Mouse (Mus musculus) midbrain, embryonic 10.5 days (tissue): ENCODE results near the gene Top2b. TPM values are rescaled to one million over a fixed set of nuclear protein-coding genes. Genes with fewer than 3 reads are reported as not detected.

Experiments used
- DNase-seq: peaks from one replicate; pipeline ENCODE4 v3.0.0-alpha.2; 2017; ENCODE audit warnings: low spot score
- H3K27ac ChIP-seq: fragments of 300-500 bp; sonication (generic); replicated peaks from 2 replicates; pipeline ENCODE4 v1.5.1; 2016; ENCODE audit warnings: mild to moderate bottlenecking
- H3K27me3 ChIP-seq: fragments of 300-500 bp; sonication (generic); 2 replicates; pipeline ENCODE4 v1.6.1; 2016; ENCODE audit warnings: low read depth, mild to moderate bottlenecking; ENCODE audit not compliant: poor library complexity, severe bottlenecking
- H3K36me3 ChIP-seq: fragments of 300-500 bp; sonication (generic); 2 replicates; pipeline ENCODE4 v1.6.1; 2016; ENCODE audit warnings: mild to moderate bottlenecking, moderate library complexity
- H3K4me1 ChIP-seq: fragments of 300-500 bp; sonication (generic); 2 replicates; pipeline ENCODE4 v1.6.1; 2016
- H3K4me3 ChIP-seq: fragments of 300-500 bp; sonication (generic); 2 replicates; pipeline ENCODE4 v1.5.1; 2016; ENCODE audit warnings: mild to moderate bottlenecking, moderate library complexity
- H3K9me3 ChIP-seq: fragments of 300-500 bp; sonication (generic); replicated peaks from 2 replicates; pipeline ENCODE4 v1.6.1; 2016; ENCODE audit warnings: mild to moderate bottlenecking
- WGBS: fragments of 180-500 bp; shearing (Covaris S2); methylation state at CpG from one replicate; pipeline ENCODE4 v1.1.7; 2016; 5-methylcytosine and 5-hydroxymethylcytosine counted together
- polyA plus RNA-seq: library from polyadenylated mRNA; unstranded; fragments of >200 nt; fragmentation: Nextera tagmentation; extraction: Ambion mirVana; gene quantifications from 2 replicates; pipeline ENCODE4 v1.2.1, GENCODE M21; 2016

The Top2b gene
- 64.5 and 83.2 TPM in 2 replicates for polyA plus RNA-seq

GRCm38 (mm10) chr14:16364878-16365337, at the start of gene Top2b:
Gene Top2b, plus strand, starts transcription at chr14:16365179.
- peak within 1 kb of the TSS; percentile 99 for H3K27ac ChIP-seq
- DNase-seq = peak; percentile 98
- peaks cover 25% of the 10 kb centered on the region for H3K4me1 ChIP-seq
- no peaks in the 10 kb centered on the region for H3K9me3 ChIP-seq
- H3K36me3 ChIP-seq = peaks cover 6% of the 10 kb centered on the region; the same call in 1 of the 2 replicates
- no peaks in the 10 kb centered on the region for H3K27me3 ChIP-seq
- WGBS = under 1% methylated on average over 30 of the region's 32 CpGs
- H3K4me3 ChIP-seq = peak within 1 kb of the TSS; percentile 93

DNA sequence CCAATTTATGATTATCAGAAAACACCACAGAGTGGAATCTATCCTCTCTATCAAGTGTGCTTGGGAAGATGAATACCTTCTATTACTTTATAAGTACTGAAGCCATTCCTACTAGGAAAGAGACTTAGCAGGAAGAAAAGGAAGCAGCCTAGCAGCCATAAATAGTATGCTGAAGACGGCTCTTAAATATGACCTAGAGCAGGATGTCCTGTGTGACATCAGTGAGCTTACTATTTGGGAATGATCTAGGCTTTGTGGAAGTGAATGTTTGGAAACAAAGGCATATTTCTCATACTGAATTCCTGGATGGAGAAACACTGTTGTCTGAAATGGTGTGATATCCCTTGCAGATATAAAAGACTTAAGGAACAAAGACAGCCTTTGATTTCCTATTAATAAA, 48.3 kb upstream of the Top2b start:
- no peaks in the 10 kb centered on the region for H3K36me3 ChIP-seq
- no peaks in the 10 kb centered on the region for H3K27me3 ChIP-seq
- no peak overlapping the region for H3K27ac ChIP-seq
- no peaks in the 10 kb centered on the region for H3K4me1 ChIP-seq
- H3K9me3 ChIP-seq = no peaks in the 10 kb centered on the region
- DNase-seq = no peak
- WGBS = 94% methylated on average over 1 of the region's 1 CpGs
- H3K4me3 ChIP-seq = no peak overlapping the region

DNA sequence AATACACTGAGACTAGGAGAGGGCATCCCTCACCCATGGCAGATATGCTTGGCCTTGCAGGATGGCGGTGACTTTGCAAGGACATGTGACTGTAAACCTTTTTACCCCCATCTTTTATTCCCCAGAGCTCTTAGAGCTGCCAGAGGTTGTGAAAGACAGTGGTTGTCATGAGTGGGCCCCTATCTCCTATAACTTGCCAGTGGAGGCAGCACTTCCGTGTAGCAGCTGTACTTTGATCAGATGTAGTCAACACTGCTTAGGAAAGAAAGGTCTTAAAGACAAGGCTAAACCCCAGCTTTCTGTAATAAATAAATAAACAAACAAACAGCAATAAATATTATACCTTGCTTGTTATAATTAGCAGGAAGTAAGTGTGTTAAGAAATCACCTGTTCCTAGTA, 45.2 kb upstream of the Top2b start:
- DNase-seq = no peak
- H3K27ac ChIP-seq = no peak overlapping the region
- no peaks in the 10 kb centered on the region for H3K4me1 ChIP-seq
- no peaks in the 10 kb centered on the region for H3K36me3 ChIP-seq
- H3K4me3 ChIP-seq = no peak overlapping the region
- no peaks in the 10 kb centered on the region for H3K27me3 ChIP-seq
- H3K9me3 ChIP-seq = no peaks in the 10 kb centered on the region
- WGBS = 85% methylated on average over 2 of the region's 2 CpGs

- 85% methylated on average over 4 of the region's 4 CpGs for WGBS
- H3K27ac ChIP-seq = no peak overlapping the region
- H3K4me3 ChIP-seq = no peak overlapping the region
- H3K4me1 ChIP-seq = peaks cover 12% of the 10 kb centered on the region
- no peaks in the 10 kb centered on the region for H3K36me3 ChIP-seq
- H3K9me3 ChIP-seq = no peaks in the 10 kb centered on the region
- no peaks in the 10 kb centered on the region for H3K27me3 ChIP-seq
- no peak for DNase-seq
Measured at GRCm38 (mm10) chr14:16324394-16324793, 40.6 kb upstream of the Top2b start.

- WGBS = 42% methylated on average over 1 of the region's 1 CpGs
Measured at GRCm38 (mm10) chr14:16325208-16325607, 39.8 kb upstream of the Top2b start.

GRCm38 (mm10) chr14:16328531-16328930, 36.4 kb upstream of the Top2b start:
- peaks cover 17% of the 10 kb centered on the region for H3K4me1 ChIP-seq
- H3K4me3 ChIP-seq = no peak overlapping the region
- peak; percentile 50 for DNase-seq
- no peaks in the 10 kb centered on the region for H3K9me3 ChIP-seq
- no peaks in the 10 kb centered on the region for H3K27me3 ChIP-seq
- WGBS = 8% methylated on average over 2 of the region's 2 CpGs
- H3K36me3 ChIP-seq = no peaks in the 10 kb centered on the region
- peak overlapping the region; percentile 76 for H3K27ac ChIP-seq

More at GRCm38 (mm10) chr14:16325208-16325607, 39.8 kb upstream of the Top2b start:
- Histone ChIP-seq H3K36me3 (no peaks in the 10 kb centered on the region), H3K4me3 (no peak overlapping the region), H3K27me3 (no peaks in the 10 kb centered on the region), H3K4me1 (peaks cover 13% of the 10 kb centered on the region), H3K9me3 (no peaks in the 10 kb centered on the region), H3K27ac (no peak overlapping the region)
- no peak for DNase-seq

DNA sequence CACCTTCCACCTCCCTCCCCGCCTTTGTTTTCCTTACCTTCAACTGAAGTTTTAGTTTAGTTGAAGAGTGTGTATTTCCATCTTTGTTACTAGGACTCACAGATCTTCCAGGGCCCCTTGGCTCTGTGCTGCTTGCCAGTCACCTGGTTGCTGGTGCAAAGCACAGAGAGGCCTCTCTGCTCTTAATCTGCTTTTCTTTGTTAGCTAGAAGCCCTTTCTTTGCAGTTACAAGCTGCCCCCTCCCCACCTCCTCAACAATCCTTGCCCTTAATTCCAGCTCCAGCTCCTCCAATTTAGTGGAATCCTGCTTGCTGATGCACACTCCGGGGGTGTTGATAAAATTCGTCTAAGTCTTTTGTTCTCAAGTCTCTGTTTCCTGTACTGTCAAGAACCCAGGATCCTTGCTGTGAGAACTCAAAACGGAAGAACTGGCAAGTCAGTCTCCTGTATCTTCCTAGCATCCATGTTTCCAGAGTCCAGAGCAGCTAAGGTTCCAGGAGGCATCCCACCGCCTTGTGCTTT, 36.0 kb upstream of the Top2b start:
- peaks cover 17% of the 10 kb centered on the region for H3K4me1 ChIP-seq
- no peaks in the 10 kb centered on the region for H3K27me3 ChIP-seq
- no peak overlapping the region for H3K4me3 ChIP-seq
- H3K36me3 ChIP-seq = no peaks in the 10 kb centered on the region
- WGBS = 13% methylated on average over 5 of the region's 5 CpGs
- DNase-seq = peak; percentile 30
- no peaks in the 10 kb centered on the region for H3K9me3 ChIP-seq
- peak overlapping the region; percentile 76 for H3K27ac ChIP-seq

GRCm38 (mm10) chr14:16329756-16330155, 35.2 kb upstream of the Top2b start:
- DNase-seq = no peak
- Histone ChIP-seq H3K27me3 (no peaks in the 10 kb centered on the region), H3K4me1 (peaks cover 17% of the 10 kb centered on the region), H3K36me3 (no peaks in the 10 kb centered on the region), H3K27ac (no peak overlapping the region), H3K4me3 (no peak overlapping the region), H3K9me3 (no peaks in the 10 kb centered on the region)
- 79% methylated on average over 3 of the region's 3 CpGs for WGBS

DNA sequence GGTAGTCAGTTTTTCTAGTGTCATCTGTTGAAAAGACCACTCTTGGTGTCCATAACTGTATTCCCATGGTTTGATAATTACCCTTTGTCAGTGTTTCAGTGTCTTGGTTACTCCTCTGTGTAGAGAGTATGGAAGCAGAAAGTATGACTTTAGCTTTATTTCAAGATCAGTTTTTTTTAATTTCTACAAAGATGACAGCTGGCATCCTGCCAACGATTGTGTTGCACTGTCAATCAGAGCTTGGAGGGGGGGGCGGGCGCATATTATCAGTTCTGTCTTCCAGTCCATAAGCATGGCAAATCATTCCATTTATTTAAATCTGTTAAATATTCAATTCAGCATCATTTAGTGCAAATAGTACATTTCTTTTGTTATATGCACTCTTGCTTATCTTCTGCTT, 30.7 kb upstream of the Top2b start:
- H3K4me1 ChIP-seq = peaks cover 7% of the 10 kb centered on the region
- no peak for DNase-seq
- H3K27me3 ChIP-seq = no peaks in the 10 kb centered on the region
- no peaks in the 10 kb centered on the region for H3K9me3 ChIP-seq
- H3K27ac ChIP-seq = no peak overlapping the region
- 99% methylated on average over 3 of the region's 3 CpGs for WGBS
- H3K4me3 ChIP-seq = no peak overlapping the region
- no peaks in the 10 kb centered on the region for H3K36me3 ChIP-seq

DNA sequence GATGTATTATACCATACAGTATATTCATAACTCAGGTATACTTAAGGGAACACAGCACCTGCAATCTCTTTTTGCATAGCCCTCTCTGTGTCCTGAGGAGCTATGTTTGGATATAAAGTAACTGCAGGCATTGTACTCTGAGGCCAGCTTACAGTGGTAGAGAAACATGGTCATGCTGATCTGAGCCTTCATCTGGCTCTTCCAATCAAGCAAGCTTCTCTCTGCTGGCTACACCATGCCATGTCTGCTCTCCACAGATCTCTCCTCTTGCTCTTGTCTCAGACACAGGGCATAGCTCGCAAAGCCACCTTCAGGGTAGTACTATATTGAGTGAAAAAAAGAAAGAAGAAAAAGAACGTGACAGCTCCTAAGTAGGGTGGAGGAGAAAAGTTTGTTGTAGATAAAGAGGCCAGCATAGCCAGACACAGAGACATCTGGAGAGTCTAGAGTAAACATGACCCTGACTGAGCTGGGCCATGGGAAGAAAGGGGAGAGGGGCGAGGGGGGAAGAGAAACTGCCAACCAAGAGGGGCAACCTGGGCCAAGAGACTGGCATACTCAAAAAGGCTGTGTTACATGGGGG, 29.1 kb upstream of the Top2b start:
- Histone ChIP-seq H3K27me3 (no peaks in the 10 kb centered on the region), H3K4me1 (peaks cover 4% of the 10 kb centered on the region; the same call in 1 of the 2 replicates), H3K27ac (no peak overlapping the region), H3K9me3 (no peaks in the 10 kb centered on the region), H3K36me3 (no peaks in the 10 kb centered on the region), H3K4me3 (no peak overlapping the region)
- 71% methylated on average over 3 of the region's 3 CpGs for WGBS
- no peak for DNase-seq

DNA sequence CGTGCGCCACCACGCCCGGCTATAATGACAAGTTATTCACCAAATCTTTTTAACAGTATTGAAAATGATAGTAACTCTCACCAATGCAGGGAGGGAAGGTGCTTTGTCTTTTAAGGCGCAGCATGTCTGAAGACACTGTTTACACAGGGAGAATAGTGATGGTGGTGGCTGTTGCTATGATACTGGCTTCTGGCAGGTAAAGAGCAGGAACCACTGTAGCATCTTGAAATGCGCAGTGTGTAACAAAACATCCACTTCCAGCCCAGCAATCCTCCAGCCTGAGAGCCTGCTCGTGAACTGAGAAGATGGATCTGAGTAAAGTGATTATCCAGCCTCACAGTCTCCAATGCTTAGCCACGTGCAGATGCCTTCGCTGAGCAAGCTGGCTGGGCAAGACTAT, 17.5 kb upstream of the Top2b start:
- H3K4me3 ChIP-seq = no peak overlapping the region
- H3K36me3 ChIP-seq = no peaks in the 10 kb centered on the region
- no peaks in the 10 kb centered on the region for H3K4me1 ChIP-seq
- DNase-seq = no peak
- H3K27me3 ChIP-seq = no peaks in the 10 kb centered on the region
- H3K27ac ChIP-seq = no peak overlapping the region
- 75% methylated on average over 9 of the region's 9 CpGs for WGBS
- H3K9me3 ChIP-seq = no peaks in the 10 kb centered on the region

- Histone ChIP-seq H3K4me3 (no peak overlapping the region), H3K27ac (no peak overlapping the region), H3K9me3 (no peaks in the 10 kb centered on the region), H3K36me3 (no peaks in the 10 kb centered on the region), H3K4me1 (peaks cover 8% of the 10 kb centered on the region), H3K27me3 (no peaks in the 10 kb centered on the region)
- no peak for DNase-seq
- WGBS = 79% methylated on average over 1 of the region's 1 CpGs
Measured at GRCm38 (mm10) chr14:16359704-16360103, 5.3 kb upstream of the Top2b start.

- under 1% methylated on average over 25 of the region's 32 CpGs for whole genome bisulfite sequencing
- Histone ChIP-seq H3K4me1 (peaks cover 25% of the 10 kb centered on the region), H3K36me3 (0 out of 2 replicates have a peak, but pooled peaks cover 2% of the 10 kb centered on the region), H3K9me3 (no peaks in the 10 kb centered on the region), H3K4me3 (peak overlapping the region; percentile 93), H3K27ac (peak overlapping the region; percentile 99), H3K27me3 (no peaks in the 10 kb centered on the region)
- DNase-seq = no peak
Measured at GRCm38 (mm10) chr14:16364161-16364831, 683 bp upstream of the Top2b start.
